Mouse (Mus musculus) liver, adult 2 months (tissue): ENCODE measurements around the gene Mrpl50. TPM values are rescaled to one million over a fixed set of nuclear protein-coding genes. Genes with fewer than 3 reads are reported as not detected.
"Not testable (repeated sequence)": the region's sequence is repeated elsewhere in the genome, so short reads cannot be mapped to it uniquely, and the experiment has no call there.

ENCODE experiments used
- DNase-seq: peaks from one replicate; pipeline ENCODE4 v3.0.0-alpha.2; 2011; ENCODE audit warnings: low read depth, low spot score; ENCODE audit errors: extremely low read depth
- H3K27ac ChIP-seq: fragments of 200-500 bp; replicated peaks from 2 replicates; pipeline ENCODE4 v1.5.1; 2012; ENCODE audit warnings: low read depth, mild to moderate bottlenecking, control low read depth, inconsistent platforms, low read length; ENCODE audit not compliant: insufficient read depth
- H3K27me3 ChIP-seq: fragments of 200-500 bp; 2 replicates; pipeline ENCODE4 v1.6.1; 2012; ENCODE audit warnings: mild to moderate bottlenecking, moderate library complexity, low read length, inconsistent platforms; ENCODE audit not compliant: control insufficient read depth, insufficient read depth
- H3K36me3 ChIP-seq: fragments of 200-500 bp; 2 replicates; pipeline ENCODE4 v1.6.1; 2012; ENCODE audit warnings: low read length, inconsistent platforms; ENCODE audit not compliant: control insufficient read depth, insufficient read depth
- H3K4me1 ChIP-seq: fragments of 200-500 bp; 2 replicates; pipeline ENCODE4 v1.6.1; 2011; ENCODE audit warnings: low read length; ENCODE audit not compliant: control insufficient read depth, insufficient read depth
- H3K4me3 ChIP-seq: fragments of 200-500 bp; 2 replicates; pipeline ENCODE4 v1.5.1; 2011; ENCODE audit warnings: low read depth, mild to moderate bottlenecking, control low read depth, low read length, moderate library complexity; ENCODE audit not compliant: insufficient read depth
- H3K79me2 ChIP-seq: fragments of 200-500 bp; 2 replicates; pipeline ENCODE4 v1.6.1; 2012; ENCODE audit warnings: inconsistent platforms, mild to moderate bottlenecking, low read length, moderate library complexity; ENCODE audit not compliant: control insufficient read depth, insufficient read depth
- H3K9ac ChIP-seq: fragments of 200-500 bp; 2 replicates; pipeline ENCODE4 v1.6.1; 2012; ENCODE audit warnings: low read depth, mild to moderate bottlenecking, control low read depth, inconsistent platforms, low read length
- CTCF ChIP-seq: fragments of 200-500 bp; IDR thresholded peaks from 2 replicates; pipeline ENCODE4 v1.5.1; 2011; ENCODE audit warnings: low read depth, low read length, control low read depth
- POLR2A ChIP-seq: fragments of 200-500 bp; IDR thresholded peaks from 2 replicates; pipeline ENCODE4 v1.6.1; 2011; ENCODE audit warnings: low read length, control low read depth; ENCODE audit not compliant: insufficient read depth; ENCODE audit errors: extremely low read depth
- WGBS: fragments of 180-500 bp; shearing (Covaris S2); methylation state at CpG from one replicate; pipeline ENCODE4 v1.1.7; 2018; 5-methylcytosine and 5-hydroxymethylcytosine counted together
- polyA plus RNA-seq: library from polyadenylated mRNA; depleted of rRNA; stranded (reverse); fragments of >200 nt; gene quantifications from 2 replicates; pipeline ENCODE4 v1.2.3, GENCODE M21; 2012
- total RNA-seq: library from RNA; depleted of rRNA; stranded (reverse); fragments of >200 nt; gene quantifications from 2 replicates; pipeline ENCODE4 v1.2.3, GENCODE M21; 2014

Gene Mrpl50
- total and polyA plus RNA-seq, 2 experiments, result 4.9 to 30.1 TPM

- TF ChIP-seq POLR2A, result no peak
- peak; percentile 34; the same call in 1 of the 2 replicates for TF ChIP-seq CTCF
- H3K4me3 ChIP-seq, result no peak overlapping the region
- WGBS, result 74% methylated on average over 5 of the region's 5 CpGs
Measured at GRCm38 (mm10) chr4:49519476-49519875, 1.4 kb downstream of the Mrpl50 start.

GRCm38 (mm10) chr4:49514441-49514840 is 6.5 kb downstream of the Mrpl50 start:
- peaks cover 19% of the 10 kb centered on the region for H3K36me3 ChIP-seq
- TF ChIP-seq POLR2A (no peak), CTCF (no peak)
- WGBS, result 95% methylated on average over 6 of the region's 6 CpGs

More at GRCm38 (mm10) chr4:49519476-49519875, 1.4 kb downstream of the Mrpl50 start:
- Histone ChIP-seq H3K27ac (no peak overlapping the region), H3K79me2 (peaks cover 28% of the 10 kb centered on the region; the same call in 1 of the 2 replicates), H3K9ac (no peak overlapping the region), H3K27me3 (no peaks in the 10 kb centered on the region), H3K4me1 (peaks cover 12% of the 10 kb centered on the region), H3K36me3 (peaks cover 7% of the 10 kb centered on the region)
- peak; percentile 68 for DNase-seq

GRCm38 (mm10) chr4:49512636-49513035 is 8.3 kb downstream of the Mrpl50 start:
- DNase-seq, result no peak
- Histone ChIP-seq H3K9ac (no peak overlapping the region), H3K4me1 (peaks cover 11% of the 10 kb centered on the region), H3K27me3 (no peaks in the 10 kb centered on the region), H3K4me3 (no peak overlapping the region), H3K79me2 (peaks cover 7% of the 10 kb centered on the region; the same call in 1 of the 2 replicates), H3K36me3 (peaks cover 19% of the 10 kb centered on the region), H3K27ac (no peak overlapping the region)
- 97% methylated on average over 4 of the region's 4 CpGs for WGBS
- TF ChIP-seq CTCF (no peak), POLR2A (no peak)

More at GRCm38 (mm10) chr4:49514441-49514840, 6.5 kb downstream of the Mrpl50 start:
- no peak overlapping the region for H3K4me3 ChIP-seq
- no peak for DNase-seq
- peaks cover 18% of the 10 kb centered on the region; the same call in 1 of the 2 replicates for H3K79me2 ChIP-seq
- no peak overlapping the region for H3K9ac ChIP-seq
- peaks cover 15% of the 10 kb centered on the region for H3K4me1 ChIP-seq
- no peak overlapping the region for H3K27ac ChIP-seq
- H3K27me3 ChIP-seq, result no peaks in the 10 kb centered on the region

DNA sequence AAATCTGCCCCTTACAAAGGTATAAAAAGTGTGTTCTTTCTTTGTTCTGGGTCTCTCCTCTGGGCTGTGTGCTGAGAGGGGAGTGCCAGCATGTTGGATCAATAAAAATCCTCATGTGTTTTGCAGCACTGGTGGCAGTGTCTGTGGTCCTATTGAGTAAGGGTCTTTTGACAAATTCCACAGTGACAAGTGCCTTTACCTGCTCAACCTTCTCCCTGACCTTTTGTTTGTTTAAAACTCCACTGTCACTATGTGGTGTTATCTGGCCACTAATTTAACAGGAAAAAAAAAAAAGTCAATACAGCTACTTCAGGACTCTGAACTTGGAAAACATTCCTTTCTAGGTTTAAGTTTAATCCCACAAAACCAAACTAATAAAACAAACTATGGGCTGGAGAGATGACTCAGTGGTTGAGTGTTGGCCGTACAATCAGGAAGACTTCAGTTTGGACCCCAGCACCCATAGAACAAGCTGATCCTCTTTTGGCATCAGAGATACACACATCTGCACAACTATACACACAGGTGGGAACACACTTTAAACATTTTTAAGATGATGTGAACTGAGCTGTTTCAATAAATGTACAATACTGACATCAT is 10.6 kb downstream of the Mrpl50 start:
- peaks cover 15% of the 10 kb centered on the region; the same call in 1 of the 2 replicates for H3K4me1 ChIP-seq
- H3K9ac ChIP-seq, result peak overlapping the region; percentile 37; the same call in 1 of the 2 replicates
- H3K27ac ChIP-seq, result peak overlapping the region; percentile 94
- H3K79me2 ChIP-seq, H3K4me3 ChIP-seq, H3K27me3 ChIP-seq: not testable (repeated sequence)
- peaks cover 19% of the 10 kb centered on the region for H3K36me3 ChIP-seq
- 19% methylated on average over 1 of the region's 1 CpGs for WGBS
- DNase-seq, result peak; percentile 92

DNA sequence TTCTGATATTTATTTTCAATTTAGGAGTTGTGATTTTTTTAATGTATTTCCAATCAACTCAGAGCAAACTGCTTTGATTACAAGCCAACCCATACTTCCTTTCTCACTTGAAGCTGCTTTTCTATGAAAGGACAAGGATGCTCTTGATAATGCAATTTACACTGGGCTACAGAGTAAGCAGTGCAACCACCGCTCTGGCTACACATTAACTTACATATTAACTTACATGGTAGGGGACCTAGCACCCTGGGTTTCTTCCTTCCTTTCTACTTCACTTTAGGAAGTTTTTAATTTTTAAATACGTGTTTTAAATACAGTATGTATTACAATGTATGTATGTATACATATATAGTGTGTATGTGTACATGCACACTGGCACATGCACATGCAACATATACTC is 11.7 kb downstream of the Mrpl50 start:
- Histone ChIP-seq H3K79me2 (peaks cover 4% of the 10 kb centered on the region), H3K9ac (no peak overlapping the region), H3K36me3 (peaks cover 16% of the 10 kb centered on the region), H3K27me3 (no peaks in the 10 kb centered on the region), H3K27ac (no peak overlapping the region), H3K4me1 (peaks cover 15% of the 10 kb centered on the region; the same call in 1 of the 2 replicates), H3K4me3 (no peak overlapping the region)
- WGBS, result 46% methylated on average over 2 of the region's 2 CpGs
- peak; percentile 27 for DNase-seq
- TF ChIP-seq CTCF (no peak), POLR2A (no peak)

DNA sequence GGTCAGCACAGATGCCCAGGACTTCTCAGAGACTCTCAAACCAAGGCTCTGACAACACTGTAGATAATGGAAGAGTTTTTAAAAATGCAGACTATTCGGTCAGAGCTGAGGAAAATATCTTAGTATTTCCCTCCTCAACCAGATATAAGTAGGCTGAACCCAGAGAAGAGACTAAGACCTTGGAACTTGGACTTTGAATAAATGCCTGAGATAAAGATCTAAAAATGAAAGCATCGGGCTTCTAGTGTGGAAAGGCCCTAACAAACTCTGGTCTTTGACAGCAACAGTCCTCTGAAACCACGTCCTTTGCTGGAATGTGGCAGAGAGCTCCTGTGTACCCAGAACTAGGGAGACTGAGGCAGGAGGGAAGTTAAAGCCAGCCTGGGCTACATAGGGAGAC is 14.5 kb downstream of the Mrpl50 start, which contains the start of gene Baat:
Gene Baat (minus strand): TSS at position 172 of the 400 bp plus-strand sequence.
- Histone ChIP-seq H3K36me3 (peaks cover 18% of the 10 kb centered on the region), H3K27me3 (no peaks in the 10 kb centered on the region), H3K79me2 (peaks cover 16% of the 10 kb centered on the region), H3K4me3 (peak within 1 kb of the TSS; percentile 69), H3K9ac (peak within 1 kb of the TSS; percentile 82), H3K4me1 (peaks cover 26% of the 10 kb centered on the region), H3K27ac (peak within 1 kb of the TSS; percentile 88)
- 16% methylated on average over 3 of the region's 3 CpGs for WGBS
- no peak for TF ChIP-seq POLR2A
- no peak for TF ChIP-seq CTCF
- DNase-seq, result peak; percentile 91
